Mouse (Mus musculus): ENCODE measurements around the gene Abtb1.

The Abtb1 gene

DNA sequence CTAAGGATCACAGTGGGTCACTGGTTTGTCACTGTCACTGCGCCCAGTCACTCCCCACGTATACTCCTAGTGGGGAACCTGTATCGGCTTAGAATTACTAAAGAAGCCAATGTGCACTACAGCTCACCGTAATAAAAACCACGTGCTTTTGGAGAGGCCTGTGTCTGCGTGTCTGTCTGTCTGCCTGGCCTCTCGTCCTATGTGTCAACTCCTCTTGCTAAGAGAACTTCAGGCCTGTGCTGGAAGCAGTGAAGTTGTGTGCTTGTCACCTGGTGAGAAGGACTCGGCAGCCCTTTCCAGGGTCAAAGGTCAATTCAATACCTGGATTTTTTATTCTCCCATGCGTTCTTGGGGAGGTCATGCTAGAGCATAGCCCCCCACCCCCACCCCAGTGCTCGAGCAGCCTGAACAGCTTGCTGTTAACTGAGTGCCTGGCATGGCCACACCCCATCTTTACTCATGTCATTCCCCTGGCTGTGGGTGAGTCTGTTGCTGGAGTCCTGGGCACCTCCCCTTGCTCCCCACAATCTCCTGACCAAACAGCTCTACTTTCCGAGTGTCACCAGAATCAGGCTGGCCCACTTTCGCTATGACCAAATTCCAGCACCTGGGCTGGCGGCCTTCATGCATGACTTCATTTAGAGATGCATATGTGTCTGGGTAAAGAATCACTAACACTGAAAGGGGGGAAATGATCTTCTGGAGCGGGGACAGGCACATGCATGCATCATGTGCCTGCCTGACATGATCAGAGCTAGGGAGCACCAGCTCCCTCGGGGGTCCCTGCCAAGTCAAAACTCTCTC lies 13.4 kb downstream of the Abtb1 start:
- DNase-seq, result no peak

DNA sequence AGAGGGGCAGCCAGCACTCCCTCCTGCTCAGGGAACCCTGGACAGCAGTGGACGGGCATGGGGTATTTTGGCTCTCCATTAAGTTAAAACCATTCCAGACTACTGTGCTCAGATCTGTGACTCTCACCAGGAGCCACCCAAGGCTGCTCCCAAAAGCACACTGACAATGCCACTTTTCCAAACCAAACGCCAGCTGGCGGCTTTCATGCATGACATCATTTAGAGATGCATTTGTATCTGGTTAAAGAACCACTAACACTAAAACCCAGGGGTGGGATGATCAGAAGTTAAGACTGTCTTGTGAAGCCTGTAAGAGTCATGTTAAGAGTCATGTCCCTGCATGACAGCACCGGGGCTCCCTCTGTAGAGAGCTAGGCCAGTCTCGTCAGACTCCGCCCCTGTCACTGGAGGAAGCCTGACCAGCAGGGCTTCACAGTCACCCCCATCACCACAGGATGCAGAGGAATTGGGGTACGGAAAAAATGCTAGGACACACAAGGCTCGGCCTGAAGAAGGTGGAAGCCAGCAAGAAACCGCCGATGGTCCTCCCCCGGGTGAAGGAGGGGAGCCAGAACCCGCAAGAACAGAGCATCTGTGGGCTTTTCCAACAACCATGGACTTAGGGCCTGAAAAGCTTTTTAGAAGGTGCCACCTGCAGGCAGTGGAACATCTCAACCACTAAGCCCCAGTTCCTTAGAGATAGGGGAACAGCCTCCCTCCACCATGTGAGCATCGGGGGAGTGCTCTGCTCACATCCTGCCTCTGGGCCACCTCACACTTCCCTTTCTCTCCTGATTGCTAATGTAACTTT lies 14.2 kb downstream of the Abtb1 start:
- no peak for DNase-seq

DNA sequence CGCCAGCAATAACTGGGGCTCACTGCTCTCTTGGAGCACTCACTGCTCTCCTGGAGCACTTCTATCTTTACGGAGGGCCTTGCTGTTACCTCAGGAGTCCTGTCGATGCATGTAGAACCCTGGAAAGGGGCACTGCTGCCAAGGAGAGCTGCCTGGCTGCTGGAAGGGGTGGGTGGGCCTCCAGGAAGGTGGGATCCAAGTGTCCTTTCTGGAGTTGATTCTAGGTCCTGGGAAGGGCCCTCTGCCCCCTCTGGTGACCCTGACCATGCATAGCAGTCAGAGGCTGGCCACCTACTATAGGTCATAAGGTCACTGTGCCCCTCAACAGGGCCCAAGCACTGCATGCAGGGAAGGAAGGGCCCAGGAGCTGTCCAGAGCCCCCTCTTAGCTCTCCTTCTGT lies 14.8 kb downstream of the Abtb1 start:
- no peak for DNase-seq

DNA sequence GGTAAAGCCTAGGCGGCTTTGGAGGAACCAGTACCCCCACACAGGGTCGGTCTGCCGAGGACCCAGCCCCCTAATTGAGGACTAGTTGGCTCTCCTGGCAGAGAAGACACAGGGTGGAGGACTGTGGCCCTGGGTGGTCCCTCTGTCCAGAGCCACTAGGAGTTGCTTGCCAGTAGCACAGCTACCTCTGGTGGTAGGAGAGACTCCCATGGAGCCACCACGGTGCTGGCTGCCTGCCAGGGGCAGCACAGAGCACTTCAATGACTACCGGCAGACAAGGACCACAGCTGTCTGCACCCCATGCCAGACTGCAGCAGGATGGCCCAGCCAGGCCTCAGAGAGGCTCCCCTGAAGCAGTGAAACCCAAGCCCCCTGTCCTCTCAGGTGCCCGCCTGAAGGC lies 15.2 kb downstream of the Abtb1 start:
- no peak for DNase-seq

DNA sequence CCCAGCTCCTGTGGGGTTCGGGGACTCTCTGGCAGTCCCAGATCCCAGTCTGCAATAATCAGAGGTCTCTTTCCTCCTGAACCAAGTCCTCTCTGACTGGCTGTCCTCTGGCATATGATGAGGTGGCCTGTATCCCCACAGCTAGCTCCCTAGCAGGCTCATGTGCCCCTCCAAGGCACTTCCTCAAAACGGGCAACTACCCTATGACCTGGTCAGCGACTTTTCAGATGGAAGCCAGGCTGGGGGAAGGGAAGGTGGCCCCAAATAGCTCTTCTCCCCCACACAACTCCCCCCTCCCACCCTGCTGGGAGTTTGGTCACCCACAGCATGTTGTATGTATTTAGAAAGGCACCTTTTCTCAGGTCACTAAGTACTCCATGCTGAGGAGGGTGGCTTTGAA lies 15.7 kb downstream of the Abtb1 start:
- DNase-seq, result no peak

DNA sequence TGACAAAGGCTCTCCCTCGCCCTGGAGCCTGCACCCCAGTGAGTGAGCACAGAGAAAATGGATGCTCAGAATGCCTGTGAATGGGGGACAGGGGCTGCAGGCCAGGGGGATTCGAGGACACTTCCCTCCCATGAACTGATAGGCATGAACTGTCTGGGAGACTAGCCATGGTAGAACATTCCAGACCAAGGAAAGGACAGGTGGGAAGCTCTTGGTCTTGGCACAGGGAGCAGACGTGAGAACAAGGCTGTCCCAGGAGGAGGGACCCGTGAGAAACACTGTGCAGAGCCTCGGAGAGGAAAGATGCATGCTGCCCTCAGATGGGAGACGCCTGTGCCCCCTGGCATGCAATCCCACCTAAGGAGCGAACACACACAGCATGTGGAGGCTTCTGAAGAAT lies 17.6 kb downstream of the Abtb1 start:
- no peak for DNase-seq

DNA sequence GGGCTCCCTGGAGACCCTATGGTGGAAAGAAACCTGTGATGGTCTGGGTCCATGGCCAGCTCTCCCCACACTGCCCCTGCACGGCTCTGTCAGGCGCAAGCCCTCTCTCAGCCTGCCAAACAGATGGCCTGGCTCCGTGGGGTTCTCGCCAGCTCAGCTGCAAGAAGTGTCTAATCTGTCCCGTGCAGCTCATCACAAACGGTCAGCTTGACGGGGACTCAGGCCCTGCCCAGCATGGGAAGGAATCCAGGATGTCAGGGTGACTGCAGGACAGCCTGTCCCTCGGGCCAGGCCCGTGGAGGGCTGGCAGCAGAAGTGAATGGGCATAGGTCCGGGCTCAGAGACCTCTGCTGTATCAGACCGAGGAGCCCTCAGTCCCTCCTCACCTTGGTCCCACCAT lies 19.9 kb downstream of the Abtb1 start:
- DNase-seq, result peak; percentile 93

DNA sequence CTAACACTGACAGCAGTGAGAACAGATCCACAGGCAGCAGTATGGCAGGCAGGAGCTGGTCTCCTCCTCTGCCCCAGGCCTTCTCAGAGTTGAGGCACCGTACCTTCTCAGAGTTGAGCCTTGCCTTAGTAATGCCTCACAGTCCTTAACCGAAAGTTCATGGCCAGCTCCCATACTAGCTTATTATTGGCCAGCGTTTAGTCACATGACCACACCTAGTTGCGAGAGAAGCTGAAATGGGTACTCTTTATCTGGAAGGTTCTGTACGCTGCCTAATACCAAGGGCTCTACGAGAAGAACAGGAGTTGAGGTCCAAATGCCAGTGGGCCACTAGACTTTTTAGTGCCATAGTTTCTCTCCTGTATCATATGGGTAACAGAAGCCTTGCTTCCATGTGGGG lies 20.5 kb downstream of the Abtb1 start:
- DNase-seq, result no peak

DNA sequence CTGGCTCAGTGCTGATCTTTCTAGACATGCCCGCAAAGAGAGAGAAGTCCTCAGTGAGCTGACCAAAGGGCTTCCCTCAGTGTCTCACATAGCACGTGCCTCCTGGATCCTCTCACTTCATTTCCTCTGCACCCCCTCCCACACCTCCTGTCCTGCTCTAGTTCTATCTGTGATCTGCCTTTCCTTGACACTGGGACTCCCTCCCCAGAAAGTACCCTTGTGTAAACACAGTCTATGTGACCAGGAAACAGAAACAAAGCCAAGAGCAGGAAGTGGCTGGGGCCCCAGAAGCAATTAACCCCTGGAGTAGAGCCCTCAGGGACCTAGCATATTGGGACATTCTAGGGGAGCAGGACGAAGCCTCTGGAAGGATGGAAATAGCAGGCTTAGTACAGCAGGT lies 20.9 kb downstream of the Abtb1 start:
- no peak for DNase-seq

DNA sequence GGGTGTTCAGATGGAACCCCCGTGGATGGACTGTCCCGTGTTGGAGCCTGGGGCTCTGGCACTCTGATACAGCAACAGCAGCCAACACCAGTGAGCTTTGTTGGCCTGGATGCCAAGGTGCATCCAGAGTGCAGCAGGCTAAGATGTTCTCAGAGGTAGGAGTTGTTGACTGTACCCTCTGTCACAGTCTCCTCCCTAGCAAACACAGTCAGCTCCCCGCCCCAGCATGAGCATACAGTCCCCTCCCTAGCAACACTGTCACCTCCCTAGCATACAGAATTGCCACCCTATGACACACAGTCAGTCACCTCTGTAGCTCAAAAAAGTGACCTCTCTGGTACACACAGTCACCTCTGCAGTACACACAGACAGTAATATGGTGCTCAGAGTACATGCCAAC lies 24.9 kb downstream of the Abtb1 start:
- DNase-seq, result no peak

DNA sequence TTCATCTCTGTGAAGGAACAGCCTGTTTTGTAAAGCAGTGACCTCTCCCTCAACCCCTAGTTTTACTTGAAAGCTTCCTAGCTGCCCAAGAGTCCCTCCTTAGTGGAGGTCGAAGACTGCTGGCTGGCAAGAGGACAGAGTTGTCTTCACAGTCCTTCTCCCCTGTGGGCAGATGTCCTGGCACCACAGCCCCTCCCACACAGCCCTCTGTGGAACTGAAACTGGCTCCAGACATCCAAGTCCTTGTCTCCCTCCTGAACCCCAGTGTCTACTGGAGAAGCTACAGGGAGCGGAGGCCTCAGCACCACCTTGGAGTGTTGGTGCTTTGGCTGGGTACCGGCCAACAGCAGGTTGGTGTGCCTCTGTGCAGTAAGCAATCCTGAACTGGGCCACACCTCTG lies 26.3 kb downstream of the Abtb1 start:
- no peak for DNase-seq

DNA sequence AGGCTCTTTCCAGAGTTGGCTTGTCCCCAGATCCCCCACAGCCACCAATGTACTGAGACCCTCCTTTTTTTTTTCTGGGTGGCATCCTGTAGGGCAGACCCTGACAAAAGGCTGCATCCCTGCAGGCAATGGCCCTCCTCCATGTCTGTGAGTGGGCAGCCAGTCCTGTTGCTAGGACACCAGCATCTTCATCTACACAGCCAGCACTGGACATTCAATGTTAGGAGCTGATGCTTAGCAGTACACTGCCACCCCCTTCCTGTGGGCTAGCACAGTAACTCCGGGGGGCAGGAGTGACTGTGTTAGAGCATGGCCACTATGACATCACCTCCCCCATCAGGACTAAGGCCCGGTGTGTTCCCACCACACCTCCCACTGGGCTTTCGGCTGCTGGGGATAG lies 26.7 kb downstream of the Abtb1 start:
- no peak for DNase-seq

DNA sequence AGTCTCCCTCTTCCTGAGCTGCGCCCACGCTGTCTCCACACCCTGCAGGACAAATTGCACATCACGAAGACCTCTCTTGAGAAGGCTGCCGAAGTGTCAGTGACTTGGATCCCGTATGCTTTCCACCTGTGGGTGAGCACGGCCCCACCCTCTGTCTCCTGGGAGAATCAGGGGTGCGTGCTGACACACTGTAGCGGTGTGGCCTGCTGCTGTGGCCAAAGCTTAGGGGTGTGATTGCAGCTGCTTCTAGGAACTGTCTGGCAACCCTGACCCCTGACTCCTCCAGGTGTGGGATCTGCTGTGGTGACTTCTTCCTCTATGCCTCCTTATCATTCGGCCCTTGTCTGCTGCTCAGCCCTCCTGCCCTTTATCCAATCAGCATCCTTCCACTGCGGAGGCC lies 28.0 kb downstream of the Abtb1 start:
- DNase-seq, result no peak

DNA sequence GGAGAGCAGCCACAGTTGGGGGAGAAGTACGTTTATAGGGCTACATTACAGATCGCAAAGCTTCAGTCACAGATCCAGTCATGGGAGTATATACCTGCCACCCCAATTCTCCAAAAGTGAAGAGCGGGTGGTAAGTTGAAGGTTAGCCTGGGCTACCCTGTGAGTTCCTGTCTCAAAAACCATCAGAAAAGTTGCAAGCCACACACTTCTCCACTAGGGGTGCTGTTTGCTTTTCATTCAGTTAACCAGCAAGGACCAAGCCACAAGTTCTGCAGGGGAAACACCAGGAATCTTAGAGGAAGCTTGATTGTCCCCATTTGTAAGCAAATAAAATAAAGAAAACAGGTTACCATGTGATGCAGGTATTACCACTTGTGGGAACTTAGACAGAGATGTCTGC lies 28.9 kb downstream of the Abtb1 start:
- DNase-seq, result peak; percentile 82

DNA sequence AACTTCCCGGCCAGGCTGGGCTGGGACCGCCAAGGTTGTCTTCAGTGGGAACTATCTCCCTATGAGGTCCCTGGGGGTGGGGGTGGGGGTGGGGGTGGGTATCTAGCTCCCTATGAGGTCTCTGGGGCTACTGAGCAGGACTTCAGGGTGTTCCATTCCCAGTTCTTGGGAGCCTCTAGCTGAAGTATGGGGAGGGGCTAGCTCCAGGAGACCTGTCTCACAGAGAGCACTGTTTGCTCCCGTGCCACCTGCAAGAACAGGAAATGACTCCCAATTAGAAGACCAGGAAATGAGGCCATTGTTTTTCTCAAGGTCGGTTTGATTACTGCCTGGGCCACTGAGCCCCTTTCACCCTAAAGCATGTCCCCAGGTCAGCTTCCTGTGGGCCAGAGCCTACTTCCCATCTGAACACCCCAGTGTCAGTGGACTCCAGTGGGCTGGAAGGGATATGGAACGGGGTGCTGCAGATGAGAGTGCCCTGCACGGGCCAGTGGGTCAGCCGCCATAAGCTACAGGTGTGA lies 29.8 kb downstream of the Abtb1 start:
- DNase-seq, result no peak

DNA sequence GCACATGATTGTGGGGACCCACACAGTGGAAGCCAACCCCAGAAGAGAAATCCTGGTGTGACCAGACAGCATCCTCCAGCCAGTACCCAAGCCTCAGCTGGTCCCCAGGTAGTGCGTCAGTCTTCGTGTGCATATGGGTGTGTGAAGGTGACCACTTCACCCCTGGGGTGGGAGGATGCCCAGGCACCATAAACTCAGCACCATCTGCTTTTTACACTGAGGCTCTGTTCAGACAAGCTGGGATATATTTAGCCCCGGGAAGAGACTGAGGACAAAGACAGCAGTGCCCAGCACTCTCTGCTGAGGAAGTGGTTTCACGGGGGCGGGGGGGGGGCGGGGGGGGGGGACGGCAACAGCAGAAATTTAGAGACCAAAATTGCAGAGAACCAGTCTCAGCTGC lies 30.4 kb downstream of the Abtb1 start:
- DNase-seq, result no peak

DNA sequence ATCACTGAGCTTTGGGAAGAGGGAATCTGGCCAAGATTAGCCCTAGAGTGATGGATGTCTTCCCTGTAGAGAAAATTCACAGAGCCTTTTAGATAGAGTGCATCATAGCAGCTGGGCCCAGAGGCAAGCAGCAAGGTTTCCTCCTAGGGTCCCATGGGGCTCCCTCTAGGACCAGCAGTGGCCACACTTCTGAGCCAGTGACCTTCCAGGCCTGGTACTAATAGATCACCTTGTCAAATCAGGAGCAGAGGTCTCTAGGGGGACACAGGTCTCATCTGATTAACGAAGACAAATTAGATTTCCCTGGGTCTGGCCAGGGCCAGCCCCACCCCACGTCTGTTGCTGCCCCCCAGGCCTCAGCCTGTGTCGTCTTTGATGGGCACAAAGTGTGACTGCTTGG lies 31.5 kb downstream of the Abtb1 start:
- DNase-seq, result no peak

DNA sequence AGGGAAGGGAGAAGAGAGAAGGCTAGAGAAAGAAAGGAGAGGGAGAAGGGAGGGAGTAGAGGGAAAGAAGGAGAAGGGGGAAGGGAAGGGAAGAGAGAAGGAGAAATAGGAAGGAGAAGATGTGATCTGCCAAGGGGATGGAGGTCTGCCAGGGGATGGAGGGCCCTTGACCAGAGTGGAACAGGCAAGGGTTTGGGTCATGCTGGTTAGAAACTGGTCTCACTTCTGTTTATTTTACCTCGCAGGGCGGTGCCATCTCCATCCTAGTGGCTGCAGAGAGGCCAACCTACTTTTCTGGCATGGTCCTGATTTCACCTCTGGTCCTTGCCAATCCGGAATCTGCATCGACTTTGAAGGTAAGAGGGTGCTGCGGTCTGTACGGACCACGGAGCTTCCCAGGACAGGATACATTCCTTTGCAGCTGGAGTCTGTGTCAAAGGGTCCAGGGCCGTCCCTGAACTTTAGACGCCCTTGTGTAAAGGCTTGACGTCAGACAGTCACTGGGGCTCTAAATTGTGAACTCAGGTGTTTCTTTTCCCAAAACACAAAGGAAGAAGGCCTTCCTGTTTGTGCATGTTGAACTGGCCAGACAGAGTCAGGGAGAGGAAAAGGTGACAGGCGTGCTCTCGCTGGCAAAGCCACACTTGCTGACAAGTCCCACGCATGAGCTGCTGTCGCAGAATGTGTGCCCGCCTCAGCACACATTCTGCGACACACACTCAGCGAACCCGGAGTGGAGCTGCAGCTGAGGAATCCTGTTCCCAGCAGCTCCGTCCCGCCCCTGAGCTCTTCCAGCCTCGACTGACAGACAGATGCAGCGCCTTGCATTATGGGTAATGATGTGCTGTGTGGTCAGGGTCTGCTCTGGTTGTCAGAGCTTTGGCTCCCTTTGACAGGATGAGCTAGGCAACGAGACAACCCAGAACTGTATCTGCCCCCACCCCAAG lies 32.4 kb downstream of the Abtb1 start:
- DNase-seq, result no peak

DNA sequence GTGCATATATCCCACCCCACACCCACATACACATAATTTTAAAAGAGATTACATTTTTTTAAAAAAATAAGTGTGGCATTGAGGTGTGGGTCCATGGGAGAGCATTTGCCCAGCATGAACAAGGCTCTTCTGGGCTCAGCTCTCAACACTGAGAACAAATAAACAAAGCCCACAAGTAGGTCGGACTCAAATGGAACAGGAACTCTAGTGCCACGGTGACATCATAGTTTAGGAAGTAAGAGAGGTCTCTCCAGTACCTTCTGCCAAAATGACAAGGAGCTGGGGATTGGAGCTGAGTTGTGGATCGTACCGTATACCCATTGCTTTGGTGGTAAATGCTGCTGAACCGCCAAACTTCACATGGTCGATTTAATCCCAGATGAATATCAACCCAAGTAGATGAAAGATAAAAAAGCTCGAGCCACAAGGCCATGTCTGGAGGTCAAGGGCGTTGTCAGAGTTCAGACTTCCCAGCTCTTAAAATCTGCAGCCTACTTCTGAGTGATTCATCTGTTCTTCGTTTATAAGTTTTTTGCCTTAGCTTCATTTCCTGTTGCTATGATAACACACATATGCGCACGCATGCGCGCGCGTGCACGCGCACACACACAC lies 36.7 kb downstream of the Abtb1 start:
- no peak for DNase-seq

DNA sequence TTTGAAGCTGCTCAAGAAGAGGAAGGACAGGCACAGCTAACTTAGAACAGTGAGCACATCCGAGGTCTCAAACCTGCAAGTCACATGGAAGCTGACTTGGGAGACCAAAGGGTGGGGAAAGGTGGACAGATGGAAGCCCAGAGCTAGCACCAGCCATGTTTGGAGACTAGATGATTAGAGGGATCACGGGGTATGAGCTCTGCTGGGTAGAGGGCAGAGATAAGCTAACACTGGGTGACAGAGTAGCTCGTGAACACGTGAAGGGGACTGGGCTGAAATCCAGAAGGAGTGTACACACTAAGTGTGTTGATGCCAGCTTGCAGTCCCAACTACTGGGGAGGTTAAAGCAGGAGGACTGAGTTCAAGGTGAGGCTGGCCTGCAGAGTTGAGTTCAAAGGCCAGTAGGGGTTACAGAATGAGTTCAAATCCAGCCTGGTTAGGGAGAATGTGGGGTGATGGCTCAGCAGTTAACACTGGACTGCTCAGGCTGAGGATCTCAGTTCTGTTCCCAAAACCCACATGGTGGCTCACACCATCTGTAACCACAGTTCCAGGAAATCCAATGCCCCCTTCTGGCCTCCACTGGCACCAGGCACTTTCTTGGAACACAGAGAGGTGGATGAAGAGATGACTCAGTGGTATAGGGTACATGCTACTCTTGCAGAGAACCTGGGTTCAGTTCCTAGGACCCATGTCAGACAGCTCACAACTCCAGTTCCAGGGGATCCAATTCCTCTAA lies 37.7 kb downstream of the Abtb1 start:
- DNase-seq, result no peak

DNA sequence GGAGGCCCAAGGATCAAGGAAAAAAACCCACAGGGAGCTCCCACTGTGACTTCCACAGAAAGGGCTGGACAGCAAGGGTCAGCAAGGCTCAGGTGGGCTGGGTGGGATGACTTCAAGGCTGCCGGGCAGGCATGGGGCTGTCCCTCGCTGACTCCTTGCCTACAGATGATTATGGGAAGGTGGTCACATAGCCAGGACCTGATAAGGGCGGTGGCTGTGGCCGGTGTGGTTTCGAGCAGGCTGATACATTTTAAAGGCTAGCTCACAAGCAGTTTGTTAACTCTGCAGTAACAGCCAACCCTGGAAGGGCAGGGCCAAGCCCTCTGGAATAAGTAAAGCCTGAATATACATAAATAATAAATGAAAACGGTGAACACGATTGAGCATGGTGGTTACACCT lies 38.7 kb downstream of the Abtb1 start:
- DNase-seq, result no peak

DNA sequence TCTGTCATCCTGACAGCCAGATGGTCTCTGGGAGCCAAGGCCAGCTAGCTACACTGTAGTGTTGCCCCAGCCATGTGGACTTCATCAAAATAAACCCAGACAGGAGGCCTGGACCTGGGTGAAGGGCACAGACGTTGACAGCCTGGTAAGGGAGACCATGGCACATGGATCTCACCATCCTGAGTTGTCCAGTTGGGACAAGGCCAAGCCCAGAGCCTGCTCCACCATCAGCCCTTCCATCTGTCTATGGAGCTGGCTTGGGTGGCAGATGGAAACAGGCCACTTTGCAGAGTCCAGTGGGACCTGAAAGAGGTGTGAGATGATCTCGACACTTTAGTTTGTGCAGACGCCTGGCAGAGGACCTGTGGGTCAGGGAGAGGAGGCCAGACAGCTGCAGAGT lies 41.0 kb downstream of the Abtb1 start:
- DNase-seq, result peak; percentile 97

All from cerebellum, adult 9-10 months (tissue).